Mouse (Mus musculus): Measurements from ENCODE around the gene Batf2.

DNA sequence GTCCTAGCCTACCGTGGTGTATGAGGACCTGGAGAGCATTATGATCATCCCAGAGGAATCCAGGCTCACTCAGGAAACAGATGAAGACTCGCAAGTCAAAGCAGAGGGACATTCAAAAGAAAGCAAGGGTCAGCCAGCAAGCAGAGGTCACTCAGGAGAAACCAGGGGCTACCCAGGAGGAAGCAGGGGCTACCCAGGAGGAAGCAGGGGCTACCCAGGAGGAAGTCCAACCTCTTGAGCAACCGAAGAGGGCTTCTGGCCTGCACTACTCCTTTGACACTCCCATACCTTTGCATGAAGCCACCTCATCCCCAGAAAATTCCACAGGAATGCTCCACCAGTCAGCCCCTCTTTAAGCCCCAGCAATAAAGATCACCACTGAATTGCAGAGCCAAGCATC lies 42.9 kb upstream of the Batf2 start:
- no peak for TF ChIP-seq CTCF (IDR thresholded peaks at IDR 0.05; ENCODE audit: control insufficient read depth, insufficient read depth, insufficient read length)
- no peak for TF ChIP-seq USF1 (IDR thresholded peaks at IDR 0.05; ENCODE audit: low read depth)
- TF ChIP-seq CEBPB (IDR thresholded peaks at IDR 0.05; ENCODE audit: low read depth) = no peak

All from C2C12 (cell line).